Mouse (Mus musculus) hematopoietic stem cell, adult 5-6 weeks (primary cell): ENCODE data around the gene Ccser1. TPM values are rescaled to one million over a fixed set of nuclear protein-coding genes. Genes with fewer than 3 reads are reported as not detected.

Experiments
- ATAC-seq, 2 experiments: fragments of 125-278 bp in 1 of 2; replicated peaks in 1 of 2; 2 replicates each; pipeline ENCODE4 v1.8.0; 2016 to 2017; ENCODE audit warnings: inconsistent platforms in 2 of 2, mild to moderate bottlenecking in 2 of 2, moderate number of reproducible peaks in 2 of 2, low read depth in 1 of 2, moderate TSS enrichment in 1 of 2; ENCODE audit not compliant: low FRiP score in 2 of 2, poor library complexity in 2 of 2, severe bottlenecking in 2 of 2, insufficient read depth in 1 of 2, low TSS enrichment in 1 of 2
- total RNA-seq: library from RNA; stranded (forward); fragments of 172-1452, 232-1000 nt; gene quantifications from 2 replicates; pipeline ENCODE4 v1.2.3, GENCODE M21; 2017

The Ccser1 gene
- total RNA-seq, 1 experiment from 2014 or later, result 14.8 TPM

- ATAC-seq, result no peak
These were observed 313.3 kb downstream of the Ccser1 start for GRCm38 (mm10) chr6:61493386-61493785.

GRCm38 (mm10) chr6:61515310-61515709 lies 335.2 kb downstream of the Ccser1 start:
- no peak; a peak in 1 of 4 replicates for ATAC-seq

GRCm38 (mm10) chr6:61521587-61521986 lies 341.5 kb downstream of the Ccser1 start:
- ATAC-seq, result no peak

GRCm38 (mm10) chr6:61522108-61522507 lies 342.0 kb downstream of the Ccser1 start:
- no peak for ATAC-seq

DNA sequence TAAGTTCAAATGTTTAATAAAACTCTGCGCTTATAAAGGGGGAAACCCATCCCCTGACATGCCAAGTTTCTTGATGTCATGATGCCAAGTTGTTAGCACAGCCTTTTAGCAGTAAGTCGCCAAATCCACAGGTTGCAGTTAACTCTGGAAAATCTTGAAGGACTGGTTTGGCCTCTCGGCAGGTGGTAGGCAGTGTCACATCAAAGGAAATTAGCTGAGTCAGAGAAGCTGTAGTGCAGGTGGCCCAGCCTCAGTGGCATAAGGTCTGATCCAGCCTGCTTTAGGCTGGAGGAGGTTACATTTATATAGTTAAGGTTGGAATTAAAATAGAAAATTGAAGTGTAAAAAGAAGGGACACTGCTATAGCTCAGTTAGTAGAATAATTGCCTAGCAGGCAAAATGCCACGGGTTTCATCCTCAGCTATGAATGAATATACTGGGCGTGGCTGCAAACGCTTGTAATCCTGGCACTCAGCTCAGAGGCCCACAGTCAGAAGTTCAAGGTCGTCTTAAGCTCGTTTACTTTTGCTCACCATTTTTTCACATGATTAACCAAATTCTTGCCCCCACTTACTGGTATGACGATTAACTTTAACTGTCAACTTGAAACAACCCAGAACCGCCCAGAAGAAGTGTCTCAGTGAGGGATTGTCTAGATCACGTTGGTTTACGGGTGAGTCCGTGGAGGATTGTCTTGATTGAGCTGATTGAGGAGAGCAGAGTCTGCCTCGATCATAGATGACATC lies 343.8 kb downstream of the Ccser1 start:
- ATAC-seq, result no peak

DNA sequence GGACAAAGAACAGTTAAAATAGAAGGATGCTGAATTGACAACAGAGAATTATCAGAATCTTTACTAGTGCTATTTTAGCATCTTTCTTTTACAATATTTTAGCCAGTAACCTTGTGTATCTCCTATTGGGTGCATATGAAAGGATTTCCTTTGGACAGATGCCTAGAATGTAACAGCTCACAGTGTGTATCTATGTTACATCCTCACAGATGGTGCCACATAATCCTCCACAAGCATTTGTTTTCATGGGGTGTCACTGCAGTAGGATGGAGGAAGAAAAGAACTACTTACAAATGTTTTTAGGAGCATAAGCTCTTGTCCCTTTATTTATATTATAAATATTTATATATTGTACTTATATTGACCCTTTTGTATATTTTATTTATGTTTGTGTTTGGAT lies 360.6 kb downstream of the Ccser1 start:
- ATAC-seq, result no peak

DNA sequence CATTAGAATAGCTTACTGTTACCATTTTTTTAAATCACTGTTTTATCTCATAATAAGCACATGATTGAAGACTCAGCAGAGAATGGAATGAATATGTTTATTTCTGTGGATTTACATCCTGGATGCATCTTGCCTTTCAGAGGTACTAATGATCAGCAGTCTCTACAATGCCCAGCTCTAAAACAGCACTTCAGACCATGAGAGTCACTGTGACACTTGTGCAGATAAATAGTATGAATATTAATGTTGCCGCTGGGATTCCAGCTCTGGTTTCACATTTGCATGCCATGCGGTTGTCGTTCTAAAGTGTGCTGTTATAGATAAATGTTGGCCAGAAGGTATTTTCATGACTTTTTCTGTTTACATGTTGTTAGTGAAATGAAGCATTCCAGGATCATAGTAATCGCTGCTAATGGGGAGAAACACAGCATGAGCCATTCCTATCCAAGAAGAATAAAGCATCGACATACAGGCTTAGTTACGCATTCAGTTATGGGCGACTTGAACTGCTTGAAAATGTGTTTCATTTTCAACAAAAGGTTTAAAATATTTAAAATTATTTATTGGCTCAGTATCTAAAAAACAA lies 363.4 kb downstream of the Ccser1 start:
- no peak for ATAC-seq

GRCm38 (mm10) chr6:61567551-61567950 lies 387.4 kb downstream of the Ccser1 start:
- ATAC-seq, result no peak

GRCm38 (mm10) chr6:61567967-61568366 lies 387.8 kb downstream of the Ccser1 start:
- no peak for ATAC-seq

GRCm38 (mm10) chr6:61581696-61582095 lies 401.6 kb downstream of the Ccser1 start:
- ATAC-seq, result no peak

- no peak for ATAC-seq
These were observed 408.9 kb downstream of the Ccser1 start for GRCm38 (mm10) chr6:61588999-61589398.

DNA sequence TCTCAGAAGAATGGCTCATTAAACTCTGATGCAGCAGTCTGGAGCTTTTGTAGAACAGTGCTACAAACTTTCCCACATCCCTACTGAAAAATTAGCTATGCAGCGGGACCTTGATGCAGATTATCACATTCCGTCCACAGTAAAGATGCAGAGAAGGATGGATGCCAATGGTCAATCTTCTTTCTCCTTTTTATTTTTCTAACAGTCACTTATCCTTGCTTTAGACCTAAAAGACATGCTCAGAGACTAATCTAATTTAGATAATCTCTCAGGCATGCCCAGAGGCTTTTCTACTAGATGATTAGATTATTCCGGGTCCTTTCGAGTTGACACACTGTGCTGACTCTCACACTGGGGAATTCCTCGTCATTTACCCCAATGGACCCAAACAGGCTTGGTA lies 421.8 kb downstream of the Ccser1 start:
- ATAC-seq, result no peak

DNA sequence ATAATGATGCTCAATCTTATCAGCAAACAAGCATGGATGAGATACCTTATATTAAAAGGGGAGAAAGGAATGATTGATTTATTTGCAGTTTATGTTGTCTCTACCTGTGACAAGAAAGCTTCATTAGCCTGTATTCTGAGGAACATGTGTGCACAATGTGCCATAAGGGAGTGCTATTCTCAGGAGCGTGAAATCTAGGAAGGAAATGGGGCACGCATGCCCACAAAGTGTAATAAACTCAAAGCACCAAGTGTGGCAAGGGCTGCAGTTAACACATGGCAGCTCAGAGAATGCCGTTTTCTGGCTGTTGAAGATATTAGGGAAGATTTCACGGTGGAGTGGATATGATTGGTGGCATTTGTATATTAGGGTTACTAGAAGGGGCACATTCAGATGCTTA lies 434.8 kb downstream of the Ccser1 start:
- no peak for ATAC-seq

DNA sequence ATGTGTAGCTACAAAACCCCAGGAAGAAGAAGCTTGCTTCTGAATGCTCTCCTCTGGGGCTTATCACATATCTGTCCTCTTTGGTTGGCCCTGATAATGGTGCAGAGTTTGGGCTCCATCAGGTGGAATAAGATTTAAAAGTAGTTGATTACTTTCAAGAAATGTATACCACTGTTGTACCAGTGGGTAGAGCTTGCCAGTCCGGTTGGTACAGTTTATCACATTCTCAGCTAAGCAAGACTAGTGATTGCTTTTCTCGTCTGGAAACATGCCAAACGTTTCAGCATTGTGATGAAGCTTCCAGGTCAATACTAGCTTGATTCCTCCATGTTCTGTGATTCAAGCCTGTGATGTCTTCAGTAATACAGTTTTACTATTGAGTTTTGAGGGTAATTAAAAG lies 441.6 kb downstream of the Ccser1 start:
- no peak for ATAC-seq

- no peak for ATAC-seq
These were observed 481.3 kb downstream of the Ccser1 start for GRCm38 (mm10) chr6:61661414-61661813.

GRCm38 (mm10) chr6:61664572-61664971 lies 484.4 kb downstream of the Ccser1 start:
- no peak for ATAC-seq

- no peak for ATAC-seq
These were observed 506.9 kb downstream of the Ccser1 start for GRCm38 (mm10) chr6:61687002-61687401.

- ATAC-seq, result no peak
These were observed 522.9 kb downstream of the Ccser1 start for GRCm38 (mm10) chr6:61703003-61703402.

DNA sequence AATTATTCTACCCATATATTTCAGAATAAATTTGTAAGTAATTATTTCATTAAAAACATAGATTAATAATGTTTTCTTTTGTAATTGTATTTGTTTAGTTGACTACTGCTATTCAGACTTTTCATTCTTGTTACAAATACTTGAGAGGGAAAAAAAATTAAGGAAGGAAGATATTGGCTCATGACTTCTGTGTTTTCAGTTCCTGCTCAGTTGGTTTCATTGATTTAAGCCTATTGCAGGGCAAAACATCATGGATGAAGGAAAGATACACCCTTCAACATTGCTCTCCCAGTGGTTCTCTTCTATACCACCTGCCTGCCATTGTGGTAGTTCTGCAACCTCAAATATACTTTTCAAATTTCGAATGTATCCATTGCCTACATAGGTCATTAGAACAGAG lies 541.1 kb downstream of the Ccser1 start:
- no peak for ATAC-seq
